8 mouse cellular contexts compared by ENCODE assay signal in the genomic region with DNA sequence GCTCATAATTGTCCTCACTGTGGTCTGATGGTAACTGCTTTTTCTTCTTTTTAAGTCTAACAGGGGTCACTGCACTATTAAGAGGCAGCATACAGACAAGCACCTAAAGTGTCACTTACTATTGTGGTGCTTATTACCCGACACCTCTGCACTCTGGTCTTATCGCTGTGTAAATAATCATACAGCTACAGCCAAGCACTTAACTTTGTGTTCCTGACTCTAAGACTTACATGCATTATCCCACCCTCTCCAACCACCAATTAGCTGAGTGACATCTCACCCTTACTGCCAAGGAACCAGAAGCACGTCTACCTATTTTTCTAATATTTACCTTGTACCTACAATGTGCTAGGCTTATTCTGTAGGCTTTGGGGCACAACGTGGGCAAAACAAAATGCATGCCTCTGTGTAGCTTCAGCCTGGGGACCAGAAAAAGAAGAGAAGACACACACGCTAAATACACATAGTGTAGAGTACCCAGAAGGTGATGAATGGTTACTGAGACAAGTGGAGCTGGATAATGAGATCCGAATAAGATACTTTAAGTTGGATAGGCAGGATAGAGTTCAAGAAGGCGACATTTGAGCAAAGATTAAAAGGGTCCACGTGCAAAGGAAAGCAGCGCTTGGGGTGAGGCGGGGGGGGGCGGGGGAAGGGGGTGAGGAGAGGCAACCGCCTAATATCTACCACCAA. TPM values are rescaled to one million over a fixed set of nuclear protein-coding genes. Genes with fewer than 3 reads are reported as not detected.
A peak's percentile ranks its signal among the peaks of the same experiment; 100 is the strongest.
DNase-seq lines count a peak whose midpoint lies in the region; ATAC-seq and TF ChIP-seq lines count a peak whose summit lies in the region.

No protein-coding gene starts in this region.

- H3K79me3 ChIP-seq in C2C12 (ENCODE audit: low read depth) = peaks cover 38% of the 10 kb centered on the region

- H3K79me2 ChIP-seq in C2C12 (ENCODE audit: control insufficient read depth, insufficient read depth) = peaks cover 49% of the 10 kb centered on the region

- TF ChIP-seq CTCF in C2C12 (IDR thresholded peaks at IDR 0.05; ENCODE audit: control insufficient read depth, insufficient read depth, insufficient read length) = no peak

- WGBS in forebrain, embryonic 12.5 days = 9% methylated on average over 11 of the region's 12 CpGs
- WGBS in liver, embryonic 12.5 days (ENCODE audit: insufficient replicate concordance) = 13% methylated on average over 10 of the region's 12 CpGs

- ATAC-seq in erythroblast, adult 5-6 weeks (replicated peaks; ENCODE audit: low FRiP score, poor library complexity, severe bottlenecking) = no peak
- no peak for ATAC-seq in forebrain, embryonic 12.5 days (ENCODE audit: low FRiP score)
- no peak for ATAC-seq in liver, embryonic 12.5 days

- no peak for DNase-seq in right cerebral cortex, postnatal 36 days (ENCODE audit: low spot score in 2 of 2)
- DNase-seq in gastrocnemius, postnatal 4 days (ENCODE audit: low spot score in 2 of 2) = no peak
- DNase-seq in layer of hippocampus, adult 18-20 months (ENCODE audit: low spot score in 2 of 2) = no peak

- peaks cover 5% of the 10 kb centered on the region for H3K36me3 ChIP-seq in erythroblast, embryonic 14.5 days (ENCODE audit: control insufficient read depth)
- peaks cover 27% of the 10 kb centered on the region for H3K36me3 ChIP-seq in C2C12 (ENCODE audit: control insufficient read depth, insufficient read depth)
- no peaks in the 10 kb centered on the region for H3K36me3 ChIP-seq in forebrain, embryonic 12.5 days (replicated peaks)
- H3K36me3 ChIP-seq in liver, embryonic 12.5 days = no peaks in the 10 kb centered on the region; the same call in 1 of the 2 replicates

- no peaks in the 10 kb centered on the region for H3K27me3 ChIP-seq in erythroblast, embryonic 14.5 days (ENCODE audit: control insufficient read depth)
- H3K27me3 ChIP-seq in C2C12 (ENCODE audit: control insufficient read depth, insufficient read depth, insufficient read length) = no peaks in the 10 kb centered on the region
- H3K27me3 ChIP-seq in forebrain, embryonic 12.5 days = no peaks in the 10 kb centered on the region
- no peaks in the 10 kb centered on the region for H3K27me3 ChIP-seq in liver, embryonic 12.5 days (replicated peaks)

- peak overlapping the region; percentile 90 for H3K4me3 ChIP-seq in erythroblast, embryonic 14.5 days (replicated peaks)
- H3K4me3 ChIP-seq in C2C12 (ENCODE audit: insufficient read depth, poor library complexity, severe bottlenecking) = peak overlapping the region; percentile 23
- peak overlapping the region; percentile 90 for H3K4me3 ChIP-seq in forebrain, embryonic 12.5 days (replicated peaks)
- H3K4me3 ChIP-seq in liver, embryonic 12.5 days = peak overlapping the region; percentile 99

- peak overlapping the region; percentile 85 for H3K27ac ChIP-seq in forebrain, embryonic 12.5 days
- peak overlapping the region; percentile 91 for H3K27ac ChIP-seq in liver, embryonic 12.5 days

- H3K9ac ChIP-seq in forebrain, embryonic 12.5 days = peak overlapping the region; percentile 47
- peak overlapping the region; percentile 74 for H3K9ac ChIP-seq in liver, embryonic 12.5 days

- H3K9me3 ChIP-seq in erythroblast, embryonic 14.5 days (ENCODE audit: control insufficient read depth, low read length) = no peaks in the 10 kb centered on the region
- H3K9me3 ChIP-seq in forebrain, embryonic 12.5 days = no peaks in the 10 kb centered on the region
- no peaks in the 10 kb centered on the region for H3K9me3 ChIP-seq in liver, embryonic 12.5 days (replicated peaks)

- H3K4me1 ChIP-seq in erythroblast, embryonic 14.5 days (ENCODE audit: control insufficient read depth) = peaks cover 44% of the 10 kb centered on the region
- H3K4me1 ChIP-seq in forebrain, embryonic 12.5 days = peaks cover 18% of the 10 kb centered on the region
- H3K4me1 ChIP-seq in liver, embryonic 12.5 days = peaks cover 37% of the 10 kb centered on the region

- H3ac ChIP-seq in C2C12 (ENCODE audit: control insufficient read depth, insufficient read length, low read depth) = peak overlapping the region; percentile 58

- peak overlapping the region; percentile 64 for H3K4me2 ChIP-seq in forebrain, embryonic 12.5 days
- peak overlapping the region; percentile 86 for H3K4me2 ChIP-seq in liver, embryonic 12.5 days

TF ChIP-seq in C2C12, 6 proteins besides CTCF, POLR2A, EP300 and RAD21:
- TF ChIP-seq USF1 (IDR thresholded peaks at IDR 0.05; ENCODE audit: low read depth) = no peak
- TF ChIP-seq MYOG (IDR thresholded peaks at IDR 0.05; ENCODE audit: control insufficient read depth, extremely low read depth, insufficient read length) = no peak
- TF ChIP-seq FOSL1 (IDR thresholded peaks at IDR 0.05; ENCODE audit: insufficient read depth, low read length, poor library complexity, severe bottlenecking) = no peak
- TF ChIP-seq MAX (IDR thresholded peaks at IDR 0.05) = no peak
- TF ChIP-seq MYOD1 (IDR thresholded peaks at IDR 0.05; ENCODE audit: control insufficient read depth, insufficient read length, low read depth) = no peak
- no peak for TF ChIP-seq CEBPB (IDR thresholded peaks at IDR 0.05; ENCODE audit: low read depth)
TF ChIP-seq in C2C12: peak in this region for 0.

RNA-seq across cellular contexts. Expression of a gene that starts 0.9 kb away (rescaled TPM):
- polyA plus RNA-seq in erythroblast, embryonic 14.5 days (2012) = 9.2 and 11.7 TPM in 2 replicates
- total RNA-seq in erythroblast, adult 5-6 weeks (2015; ENCODE audit: low replicate concordance) = 29.4 and 32.2 TPM in 2 replicates
- total RNA-seq in erythroblast, adult 5-6 weeks (2017; ENCODE audit: low replicate concordance) = 21.1 and 31.1 TPM in 2 replicates
- 143 TPM for polyA plus RNA-seq in C2C12 (2012; fragmentation: generic; extraction: Trizol)
- polyA plus RNA-seq in forebrain, embryonic 12.5 days (2016; fragmentation: Nextera tagmentation; extraction: Ambion mirVana) = 120 and 126 TPM in 2 replicates
- 65.0 and 65.6 TPM in 2 replicates for polyA plus RNA-seq in liver, embryonic 12.5 days (2016; fragmentation: Nextera tagmentation; extraction: Ambion mirVana)
- 100 to 1,000 TPM; 149 TPM for total RNA-seq in gastrocnemius, postnatal 4 days (2021)
- total RNA-seq in layer of hippocampus, adult 18-20 months (2021) = 100 to 1,000 TPM; 191 to 196 TPM

Comparison
In these comparisons a context has a peak if more than half of its experiments do, and no peak if none do; other contexts are left out.
1. H3K4me3 ChIP-seq: peak in every context shown above with its lines; median percentile 99 in liver, embryonic 12.5 days; 90 in erythroblast, embryonic 14.5 days; 90 in forebrain, embryonic 12.5 days; 23 in C2C12.